Mouse (Mus musculus): ENCODE results near the gene Luc7l3.

Gene Luc7l3

GRCm38 (mm10) chr11:94259814-94260213, 62.0 kb downstream of the Luc7l3 start:
- no peak for DNase-seq (ENCODE audit: low spot score in 2 of 2)

- DNase-seq (ENCODE audit: low spot score in 2 of 2) = no peak
Observed at GRCm38 (mm10) chr11:94257987-94258386, 63.8 kb downstream of the Luc7l3 start.

GRCm38 (mm10) chr11:94255733-94256132, 66.1 kb downstream of the Luc7l3 start:
- DNase-seq (ENCODE audit: low spot score in 2 of 2) = no peak

- DNase-seq (ENCODE audit: low spot score in 2 of 2) = no peak
Observed at GRCm38 (mm10) chr11:94253691-94254090, 68.1 kb downstream of the Luc7l3 start.

GRCm38 (mm10) chr11:94253156-94253555, 68.6 kb downstream of the Luc7l3 start:
- no peak for DNase-seq (ENCODE audit: low spot score in 2 of 2)

GRCm38 (mm10) chr11:94246789-94247061, 75.1 kb downstream of the Luc7l3 start:
- DNase-seq (ENCODE audit: low spot score in 2 of 2) = no peak

GRCm38 (mm10) chr11:94245955-94246788, 75.6 kb downstream of the Luc7l3 start, which contains the start of gene Wfikkn2:
TSS of gene Wfikkn2 (minus strand) at chr11:94246005.
- no peak for DNase-seq (ENCODE audit: low spot score in 2 of 2)

GRCm38 (mm10) chr11:94244385-94244784, 77.4 kb downstream of the Luc7l3 start:
- no peak for DNase-seq (ENCODE audit: low spot score in 2 of 2)

GRCm38 (mm10) chr11:94243422-94244180, 78.2 kb downstream of the Luc7l3 start:
- no peak for DNase-seq (ENCODE audit: low spot score in 2 of 2)

GRCm38 (mm10) chr11:94242760-94243421, 78.9 kb downstream of the Luc7l3 start:
- DNase-seq (ENCODE audit: low spot score in 2 of 2) = no peak

GRCm38 (mm10) chr11:94239706-94240105, 82.1 kb downstream of the Luc7l3 start:
- DNase-seq (ENCODE audit: low spot score in 2 of 2) = no peak

GRCm38 (mm10) chr11:94238786-94239185, 83.0 kb downstream of the Luc7l3 start:
- DNase-seq (ENCODE audit: low spot score in 2 of 2) = no peak

Data from spleen, postnatal 14 days (tissue).